Mouse (Mus musculus): ENCODE measurements around the gene Ankrd34a.

Ankrd34a gene

GRCm38 (mm10) chr3:96617941-96618340 lies 21.5 kb downstream of the Ankrd34a start:
- no peak for DNase-seq (ENCODE audit: low spot score)

- no peak for DNase-seq (ENCODE audit: low spot score)
These were observed 26.8 kb downstream of the Ankrd34a start for GRCm38 (mm10) chr3:96623201-96623600.

- DNase-seq (ENCODE audit: low spot score), result peak; percentile 97
These were observed 33.5 kb downstream of the Ankrd34a start, which contains the start of gene Rbm8a for GRCm38 (mm10) chr3:96629729-96630600. Gene Rbm8a, plus strand, starts transcription at chr3:96629933.

GRCm38 (mm10) chr3:96632058-96632457 lies 35.6 kb downstream of the Ankrd34a start:
- DNase-seq (ENCODE audit: low spot score), result no peak

GRCm38 (mm10) chr3:96634015-96634414 lies 37.6 kb downstream of the Ankrd34a start:
- no peak for DNase-seq (ENCODE audit: low spot score)

- DNase-seq (ENCODE audit: low spot score), result peak; percentile 86
These were observed 38.8 kb downstream of the Ankrd34a start, which contains the start of the genes Pex11b and Gm42957 for GRCm38 (mm10) chr3:96634928-96635879. Gene Pex11b, plus strand, starts transcription at chr3:96635376. Gene Gm42957, plus strand, starts transcription at chr3:96635474.

GRCm38 (mm10) chr3:96635906-96636305 lies 39.5 kb downstream of the Ankrd34a start:
- no peak for DNase-seq (ENCODE audit: low spot score)

- no peak for DNase-seq (ENCODE audit: low spot score)
These were observed 40.0 kb downstream of the Ankrd34a start for GRCm38 (mm10) chr3:96636448-96636847.

GRCm38 (mm10) chr3:96639219-96639618 lies 42.8 kb downstream of the Ankrd34a start:
- peak; percentile 65 for DNase-seq (ENCODE audit: low spot score)

- DNase-seq (ENCODE audit: low spot score), result peak; percentile 41
These were observed 48.7 kb downstream of the Ankrd34a start, which contains the start of gene Itga10 for GRCm38 (mm10) chr3:96645018-96645649. Gene Itga10, plus strand, starts transcription at chr3:96645584.

GRCm38 (mm10) chr3:96647365-96647764 lies 50.9 kb downstream of the Ankrd34a start:
- DNase-seq (ENCODE audit: low spot score), result no peak

Measured in layer of hippocampus, adult 11-12 months (tissue).